ENCODE assay signal across 9 mouse cellular contexts in genomic region chrX:68585246-68585645, GRCm38 (mm10).
DNase-seq lines count a peak whose midpoint lies in the region; ATAC-seq and TF ChIP-seq lines count a peak whose summit lies in the region.
"Had no signal": no experiment of that assay in that cellular context is flagged by ENCODE, and none has a peak within 500 bp of the region (broad histone marks: within the 10 kb centered on the region; RNA-seq: fewer than 3 reads in every experiment).

No protein-coding gene starts in this region.

- no peaks in the 10 kb centered on the region for H3K9me3 ChIP-seq in E14TG2a.4 (ENCODE audit: low read length)
- H3K9me3 ChIP-seq: limb, embryonic 15.5 days had no signal

- no peak for TF ChIP-seq POLR2A in kidney, adult 2 months (IDR thresholded peaks at IDR 0.05; ENCODE audit: low read depth, low read length)
- no peak for TF ChIP-seq POLR2A in brain, embryonic 14.5 days (IDR thresholded peaks at IDR 0.05; ENCODE audit: borderline replicate concordance, extremely low read depth, insufficient read depth, insufficient read length, poor library complexity, severe bottlenecking)

- H3K4me1 ChIP-seq in kidney, adult 2 months (ENCODE audit: control insufficient read depth, insufficient read depth, low read length) = no peaks in the 10 kb centered on the region
- H3K4me1 ChIP-seq in E14TG2a.4 (replicated peaks; ENCODE audit: low read depth, low read length) = no peaks in the 10 kb centered on the region
- H3K4me1 ChIP-seq: limb, embryonic 15.5 days had no signal

- H3K27me3 ChIP-seq in kidney, adult 2 months (replicated peaks; ENCODE audit: control insufficient read depth, insufficient read depth, low read length) = no peaks in the 10 kb centered on the region
- no peaks in the 10 kb centered on the region for H3K27me3 ChIP-seq in E14TG2a.4 (ENCODE audit: insufficient read depth, low read length)
- H3K27me3 ChIP-seq: limb, embryonic 15.5 days had no signal

- no peak overlapping the region for H3K4me3 ChIP-seq in kidney, adult 2 months (ENCODE audit: insufficient read depth, low read depth, low read length)
- no peak overlapping the region for H3K4me3 ChIP-seq in E14TG2a.4 (replicated peaks; ENCODE audit: low read length)
- H3K4me3 ChIP-seq: limb, embryonic 15.5 days had no signal

- no peak overlapping the region for H3K27ac ChIP-seq in kidney, adult 2 months (ENCODE audit: insufficient read depth, low read depth, low read length)
- H3K27ac ChIP-seq: limb, embryonic 15.5 days had no signal

- ATAC-seq in megakaryocyte, adult 5-6 weeks (ENCODE audit: poor library complexity, severe bottlenecking) = no peak

- peak; percentile 33; the same call in 1 of the 2 replicates for TF ChIP-seq CTCF in kidney, adult 2 months (conservative IDR thresholded peaks at IDR 0.05; ENCODE audit: insufficient read depth, insufficient read length, low read depth, low read length)
- peak; percentile 44 for TF ChIP-seq CTCF in E14TG2a.4 (conservative IDR thresholded peaks at IDR 0.05; ENCODE audit: low read length)
- TF ChIP-seq CTCF in brain, embryonic 14.5 days (IDR thresholded peaks at IDR 0.05; ENCODE audit: borderline replicate concordance, extremely low read depth, insufficient read depth, insufficient read length) = peak; percentile 60; the same call in 1 of the 2 replicates

- H3K36me3 ChIP-seq in kidney, adult 2 months (ENCODE audit: control insufficient read depth, insufficient read depth, low read length) = no peaks in the 10 kb centered on the region
- no peaks in the 10 kb centered on the region for H3K36me3 ChIP-seq in E14TG2a.4 (ENCODE audit: insufficient read depth, low read length)
- H3K36me3 ChIP-seq: limb, embryonic 15.5 days had no signal

- 7% methylated on average over 9 of the region's 9 CpGs for WGBS in kidney, adult 2 months

- peak; percentile 5 for DNase-seq in kidney, adult 2 months
- DNase-seq in kidney, adult 18-20 months = no peak
- peak; percentile 71 for DNase-seq in brain, embryonic 14.5 days (ENCODE audit: low read depth)
- DNase-seq in frontal cortex, postnatal 10 days (ENCODE audit: low spot score in 2 of 2) = peak; percentile 6 to 29
- DNase-seq in layer of hippocampus, postnatal 10 days (ENCODE audit: low spot score in 2 of 2) = peak; percentile 51 to 57
- peak; percentile 18 for DNase-seq in right cerebral cortex, postnatal 25 days
